Mouse (Mus musculus) kidney, postnatal 0 days (tissue): ENCODE measurements at regions not wholly inside any gene's neighbourhood (a gene's known extent, or its start where the extent isn't known, plus 50 kb on each side); places are given as distances from the start of the nearest gene placed in this dataset.

Source experiments
- ATAC-seq: fragments of 200-750 bp; cut with Nextera tagmentation; replicated peaks from 2 replicates; pipeline ENCODE4 v1.8.0; 2017; ENCODE audit warnings: low read depth, moderate number of reproducible peaks, moderate TSS enrichment, moderate library complexity; ENCODE audit not compliant: low FRiP score
- DNase-seq: peaks from one replicate; pipeline ENCODE4 v3.0.0-alpha.2; 2016; ENCODE audit warnings: low spot score
- H3K27ac ChIP-seq: fragments of 300-500 bp; sonication (generic); 2 replicates; pipeline ENCODE4 v1.5.1; 2014; ENCODE audit warnings: mild to moderate bottlenecking
- H3K27me3 ChIP-seq: fragments of 300-500 bp; sonication (generic); 2 replicates; pipeline ENCODE4 v1.6.1; 2014; ENCODE audit warnings: low read length, mixed read lengths; ENCODE audit not compliant: insufficient read depth
- H3K36me3 ChIP-seq: fragments of 300-500 bp; sonication (generic); 2 replicates; pipeline ENCODE4 v1.6.1; 2014; ENCODE audit warnings: low read length, mixed read lengths; ENCODE audit not compliant: insufficient read depth
- H3K4me1 ChIP-seq: fragments of 300-500 bp; sonication (generic); replicated peaks from 2 replicates; pipeline ENCODE4 v1.6.1; 2014; ENCODE audit warnings: antibody characterized with exemption, low read length, mixed read lengths; ENCODE audit not compliant: insufficient read depth
- H3K4me2 ChIP-seq: fragments of 300-500 bp; sonication (generic); 2 replicates; pipeline ENCODE4 v1.6.1; 2014; ENCODE audit warnings: mild to moderate bottlenecking, low read length, moderate library complexity, mixed read lengths
- H3K4me3 ChIP-seq: fragments of 300-500 bp; sonication (generic); replicated peaks from 2 replicates; pipeline ENCODE4 v1.5.1; 2014; ENCODE audit warnings: low read depth, low read length
- H3K9ac ChIP-seq: fragments of 300-500 bp; sonication (generic); 2 replicates; pipeline ENCODE4 v1.6.1; 2014; ENCODE audit warnings: low read depth, low read length
- H3K9me3 ChIP-seq: fragments of 300-500 bp; sonication (generic); replicated peaks from 2 replicates; pipeline ENCODE4 v1.6.1; 2016; ENCODE audit warnings: low read length, inconsistent platforms, mixed read lengths
- CTCF ChIP-seq: IDR thresholded peaks from 2 replicates; pipeline ENCODE4 v1.5.1; 2016; ENCODE audit warnings: antibody characterized with exemption, low read depth, mild to moderate bottlenecking, moderate library complexity
- WGBS: fragments of 180-500 bp; shearing (Covaris S2); extraction: QIAGEN DNeasy Blood & Tissue Kit; methylation state at CpG from one replicate; pipeline ENCODE4 v1.1.7; 2014; 5-methylcytosine and 5-hydroxymethylcytosine counted together

GRCm38 (mm10) chr2:63850033-63850432 lies 247.8 kb downstream of the Fign start:
- H3K9ac ChIP-seq, result no peak overlapping the region
- H3K4me3 ChIP-seq, result no peak overlapping the region
- H3K27me3 ChIP-seq, result no peaks in the 10 kb centered on the region
- no peaks in the 10 kb centered on the region for H3K9me3 ChIP-seq
- ATAC-seq, result no peak
- H3K4me2 ChIP-seq, result no peak overlapping the region
- H3K4me1 ChIP-seq, result no peaks in the 10 kb centered on the region
- 82% methylated on average over 5 of the region's 5 CpGs for WGBS
- no peaks in the 10 kb centered on the region for H3K36me3 ChIP-seq
- DNase-seq, result no peak
- H3K27ac ChIP-seq, result no peak overlapping the region
- TF ChIP-seq CTCF, result no peak

- DNase-seq, result no peak
- Histone ChIP-seq H3K27me3 (no peaks in the 10 kb centered on the region), H3K9ac (no peak overlapping the region), H3K4me3 (no peak overlapping the region), H3K9me3 (no peaks in the 10 kb centered on the region), H3K36me3 (no peaks in the 10 kb centered on the region), H3K4me1 (no peaks in the 10 kb centered on the region), H3K4me2 (no peak overlapping the region), H3K27ac (no peak overlapping the region)
- WGBS, result 78% methylated on average over 6 of the region's 6 CpGs
- TF ChIP-seq CTCF, result no peak
- no peak for ATAC-seq
Measured at GRCm38 (mm10) chr2:63849486-63849885, 248.4 kb downstream of the Fign start.

- H3K4me2 ChIP-seq, result no peak overlapping the region
- TF ChIP-seq CTCF, result no peak
- no peak overlapping the region for H3K4me3 ChIP-seq
- ATAC-seq, result no peak
- H3K4me1 ChIP-seq, result 0 out of 2 replicates have a peak, but pooled peaks cover 3% of the 10 kb centered on the region
- no peak overlapping the region for H3K9ac ChIP-seq
- no peaks in the 10 kb centered on the region for H3K36me3 ChIP-seq
- H3K27ac ChIP-seq, result no peak overlapping the region
- H3K9me3 ChIP-seq, result no peaks in the 10 kb centered on the region
- H3K27me3 ChIP-seq, result no peaks in the 10 kb centered on the region
- no peak for DNase-seq
- WGBS, result 71% methylated on average over 4 of the region's 4 CpGs
Measured at GRCm38 (mm10) chr2:63832041-63832714, 265.7 kb downstream of the Fign start.

- H3K4me3 ChIP-seq, result no peak overlapping the region
- H3K4me2 ChIP-seq, result no peak overlapping the region
- DNase-seq (no peak), ATAC-seq (no peak)
- no peak overlapping the region for H3K27ac ChIP-seq
- no peak for TF ChIP-seq CTCF
- 0 out of 2 replicates have a peak, but pooled peaks cover 3% of the 10 kb centered on the region for H3K4me1 ChIP-seq
- WGBS, result 86% methylated on average over 5 of the region's 5 CpGs
- no peaks in the 10 kb centered on the region for H3K27me3 ChIP-seq
- no peaks in the 10 kb centered on the region for H3K36me3 ChIP-seq
- H3K9ac ChIP-seq, result no peak overlapping the region
- H3K9me3 ChIP-seq, result no peaks in the 10 kb centered on the region
Measured at GRCm38 (mm10) chr2:63830431-63830830, 267.4 kb downstream of the Fign start.

GRCm38 (mm10) chr2:63828633-63829032 lies 269.2 kb downstream of the Fign start:
- 33% methylated on average over 3 of the region's 3 CpGs for WGBS

GRCm38 (mm10) chr2:63819440-63819839 lies 278.4 kb downstream of the Fign start:
- H3K9ac ChIP-seq, result no peak overlapping the region
- WGBS, result 13% methylated on average over 8 of the region's 8 CpGs
- ATAC-seq (0 out of 2 replicates have a peak, but pooled peaks have one; percentile 29), DNase-seq (peak; percentile 10)
- H3K27ac ChIP-seq, result no peak overlapping the region
- H3K4me1 ChIP-seq, result no peaks in the 10 kb centered on the region
- H3K4me3 ChIP-seq, result no peak overlapping the region
- no peaks in the 10 kb centered on the region for H3K9me3 ChIP-seq
- no peak for TF ChIP-seq CTCF
- H3K4me2 ChIP-seq, result no peak overlapping the region; the same call in 1 of the 2 replicates
- no peaks in the 10 kb centered on the region for H3K27me3 ChIP-seq
- no peaks in the 10 kb centered on the region for H3K36me3 ChIP-seq

More at GRCm38 (mm10) chr2:63828633-63829032, 269.2 kb downstream of the Fign start:
- 0 out of 2 replicates have a peak, but pooled peaks cover 3% of the 10 kb centered on the region for H3K4me1 ChIP-seq
- peak; percentile 51 for DNase-seq
- no peak overlapping the region for H3K9ac ChIP-seq
- no peak for TF ChIP-seq CTCF
- no peak overlapping the region for H3K4me2 ChIP-seq
- H3K27ac ChIP-seq, result no peak overlapping the region
- no peaks in the 10 kb centered on the region for H3K27me3 ChIP-seq
- H3K9me3 ChIP-seq, result no peaks in the 10 kb centered on the region
- H3K36me3 ChIP-seq, result no peaks in the 10 kb centered on the region
- ATAC-seq, result no peak; the same call in 1 of the 2 replicates
- no peak overlapping the region for H3K4me3 ChIP-seq
